Mouse (Mus musculus): ENCODE measurements around the gene Thsd4.

- TF ChIP-seq CTCF (IDR thresholded peaks at IDR 0.05; ENCODE audit: extremely low read depth, insufficient read depth, low read length) (no peak), POLR2A (IDR thresholded peaks at IDR 0.05; ENCODE audit: extremely low read depth, insufficient read depth, low read length) (no peak)
These were observed 63.3 kb downstream of the Thsd4 start for GRCm38 (mm10) chr9:60458468-60458962.

Measured in cortical plate, adult 2 months (tissue).